Mouse (Mus musculus) megakaryocyte, embryonic 14.5 days (primary cell): ENCODE measurements at regions not wholly inside any gene's neighbourhood (a gene's known extent, or its start where the extent isn't known, plus 50 kb on each side); places are given as distances from the start of the nearest gene placed in this dataset.

Experiments used
- FLI1 ChIP-seq: IDR thresholded peaks from 2 replicates; pipeline ENCODE4 v1.6.1; 2012; ENCODE audit warnings: low read length, inconsistent platforms, mixed read lengths
- GATA1 ChIP-seq: IDR thresholded peaks from 3 replicates; pipeline ENCODE4 v1.6.1; 2012; ENCODE audit warnings: mixed read lengths, low read length, inconsistent platforms, borderline replicate concordance

DNA sequence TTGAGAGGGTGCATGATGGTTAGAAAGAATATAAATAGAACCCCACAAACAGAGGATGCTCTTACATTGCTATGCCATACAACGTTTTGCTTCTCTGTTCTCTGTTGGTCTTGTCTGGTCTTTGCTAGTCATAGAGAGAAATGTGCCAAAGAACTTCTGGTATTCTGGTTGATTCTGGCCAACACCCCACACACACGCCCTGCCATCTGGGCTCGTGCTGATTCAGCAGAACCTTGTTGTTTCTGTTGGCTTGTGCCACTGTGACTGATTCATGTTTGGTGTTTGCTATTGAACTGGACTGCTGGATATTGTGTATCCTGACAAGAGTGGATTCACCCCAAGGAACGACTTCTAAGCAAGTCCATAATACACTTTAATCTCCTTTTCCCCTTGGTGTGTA, 126.0 kb upstream of the Rasa1 start:
- TF ChIP-seq GATA1 (no peak), FLI1 (no peak)
